Mouse (Mus musculus): Measurements from ENCODE around the gene Exoc3l4.

Gene Exoc3l4

DNA sequence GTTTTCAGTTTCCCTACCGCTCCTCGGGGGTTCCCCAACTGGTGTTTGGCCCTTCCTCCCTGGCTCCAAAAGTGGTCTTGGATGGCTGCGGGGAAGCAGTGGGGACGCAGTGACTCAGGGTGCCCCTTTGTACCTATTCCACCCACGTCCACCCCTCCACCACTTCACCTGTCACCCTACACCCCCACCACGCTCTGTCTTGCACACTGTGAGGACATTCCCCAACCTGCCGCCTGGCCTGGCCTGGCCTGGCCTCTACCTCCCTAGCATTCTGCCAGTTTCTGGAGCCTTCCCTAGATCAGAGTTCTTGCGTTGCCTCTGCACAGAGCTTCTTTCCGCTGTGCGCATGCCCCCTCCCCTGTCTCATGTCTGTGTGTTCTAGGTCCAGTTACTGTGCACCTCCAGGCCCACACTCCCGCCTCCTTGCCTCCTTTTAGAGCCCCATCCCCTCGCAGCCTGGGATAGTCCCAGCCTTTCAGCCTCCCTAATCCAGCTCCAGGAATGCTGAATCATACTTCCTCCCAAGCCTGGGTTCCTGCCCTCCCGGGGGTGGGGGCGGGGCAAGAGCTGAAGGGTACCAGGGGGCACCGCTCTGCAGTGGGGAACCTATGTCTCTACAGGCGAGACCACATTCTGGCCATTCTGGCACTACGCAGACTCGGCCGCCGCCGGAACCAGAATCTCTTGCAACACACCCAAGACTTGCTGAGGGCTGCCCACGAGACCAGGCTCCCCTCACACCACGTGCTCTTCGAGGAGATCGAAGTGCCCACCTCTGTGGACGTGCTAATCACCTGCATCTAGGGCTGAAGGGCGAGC is 13.4 kb downstream of the Exoc3l4 start:
- in situ Hi-C loops (cut with MboI; ENCODE audit: low pct_unique_long_range_greater_than_20kb in 1 of 2, low sequenced_read_pairs in 2 of 2, unreplicated experiment in 1 of 2) = no loop called here

DNA sequence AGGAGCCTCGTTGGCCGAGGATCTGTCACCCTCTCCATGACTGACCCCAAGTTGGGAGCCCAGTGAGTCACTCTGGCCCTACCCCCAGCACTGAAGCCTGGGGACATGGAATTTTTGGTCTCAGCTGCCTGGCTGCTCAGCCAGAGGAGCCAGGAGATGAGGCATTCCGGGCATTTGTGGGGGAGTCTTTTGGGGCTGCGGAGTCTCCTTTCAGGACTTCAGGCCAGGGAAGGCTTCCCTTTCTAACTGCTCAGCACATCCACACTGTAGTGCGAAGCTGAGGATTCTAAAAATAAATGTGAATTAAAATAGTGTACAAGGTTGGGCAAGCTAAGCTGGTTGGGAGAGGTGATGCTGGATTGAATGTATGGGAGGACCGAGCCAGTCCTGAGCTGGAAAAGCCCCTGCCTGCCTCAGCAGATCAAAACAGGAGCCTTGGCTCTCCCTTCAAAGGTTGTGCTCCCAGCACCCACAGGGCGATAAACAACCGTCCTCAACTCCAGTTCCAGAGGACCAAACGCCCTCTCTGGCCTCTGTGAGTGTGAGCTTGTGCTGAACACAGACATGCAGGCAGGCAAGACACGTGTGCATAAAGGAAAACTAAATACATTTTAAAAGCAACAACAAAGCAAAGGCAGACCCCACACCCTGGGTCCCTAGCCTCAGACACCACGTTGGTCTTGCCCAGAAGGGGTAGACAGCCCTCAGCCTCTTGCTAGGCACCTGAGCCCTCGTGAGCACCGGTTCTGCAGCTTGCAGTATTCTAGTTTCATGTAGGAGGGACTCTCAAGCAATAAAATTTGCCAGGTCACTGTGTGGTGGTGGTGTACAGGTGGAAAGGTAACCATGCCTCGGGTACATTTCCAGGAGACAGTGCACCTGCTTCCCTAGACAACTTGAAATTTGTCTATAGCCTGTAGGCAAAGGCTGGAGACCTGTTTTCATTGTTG is 14.3 kb downstream of the Exoc3l4 start:
- in situ Hi-C loops (cut with MboI; ENCODE audit: low pct_unique_long_range_greater_than_20kb in 1 of 2, low sequenced_read_pairs in 2 of 2, unreplicated experiment in 1 of 2) = no loop called here

DNA sequence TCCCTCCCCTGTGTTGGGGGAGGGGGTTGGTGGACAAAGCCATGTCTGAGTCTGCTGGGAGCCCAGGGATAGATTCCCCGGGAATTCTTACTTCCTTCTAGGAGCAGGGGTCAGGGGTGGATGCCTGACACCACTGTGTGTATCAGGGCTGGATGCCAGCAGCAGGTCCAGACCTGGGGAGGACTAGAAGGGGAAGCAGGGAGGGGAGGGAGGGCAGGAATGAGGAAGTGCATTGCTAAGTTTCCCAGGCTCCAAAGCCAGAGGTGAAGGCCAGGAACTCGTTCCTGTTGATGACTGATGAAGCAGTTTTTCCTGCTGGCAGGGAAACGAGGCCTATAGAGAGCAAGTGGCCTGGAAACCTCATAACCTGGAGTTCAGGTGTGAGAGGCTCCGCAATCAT is 15.3 kb downstream of the Exoc3l4 start:
- in situ Hi-C loops (cut with MboI; ENCODE audit: low pct_unique_long_range_greater_than_20kb in 1 of 2, low sequenced_read_pairs in 2 of 2, unreplicated experiment in 1 of 2) = no loop called here

DNA sequence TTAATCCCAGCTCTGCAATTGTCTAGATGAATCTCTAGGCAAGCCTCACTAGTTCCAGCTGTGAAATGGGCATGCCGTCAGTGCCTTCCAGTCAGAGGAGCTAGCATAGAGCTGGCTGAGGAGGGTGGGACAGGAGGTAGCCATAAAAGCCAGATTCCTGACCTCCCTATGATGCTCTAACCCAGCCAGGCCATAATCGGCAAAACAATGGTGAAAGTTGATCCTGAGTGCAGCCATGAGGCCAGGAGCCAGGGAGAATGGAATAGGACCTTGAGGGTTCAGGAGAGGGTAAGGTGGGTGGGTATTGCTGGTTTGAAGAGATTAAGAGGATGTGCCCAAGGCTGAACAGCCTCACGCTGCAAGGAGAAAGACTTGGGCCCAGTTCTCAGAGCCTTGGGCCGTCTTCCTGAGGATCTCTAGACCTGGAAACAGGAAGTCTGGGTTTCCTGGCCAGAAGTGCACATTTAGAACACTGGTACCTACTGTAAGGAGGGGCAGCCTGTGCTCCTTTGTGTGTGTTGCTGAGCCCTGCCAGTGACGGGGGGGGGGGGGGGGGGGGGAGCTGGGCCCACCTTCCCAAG is 16.0 kb downstream of the Exoc3l4 start:
- in situ Hi-C loops (cut with MboI; ENCODE audit: low pct_unique_long_range_greater_than_20kb in 1 of 2, low sequenced_read_pairs in 2 of 2, unreplicated experiment in 1 of 2) = no loop called here

- in situ Hi-C loops (cut with MboI; ENCODE audit: low pct_unique_long_range_greater_than_20kb in 1 of 2, low sequenced_read_pairs in 2 of 2, unreplicated experiment in 1 of 2) = no loop called here
Measured at GRCm38 (mm10) chr12:111434164-111434744, 17.4 kb downstream of the Exoc3l4 start.

GRCm38 (mm10) chr12:111434745-111435327 is 18.0 kb downstream of the Exoc3l4 start:
- in situ Hi-C loops (cut with MboI; ENCODE audit: low pct_unique_long_range_greater_than_20kb in 1 of 2, low sequenced_read_pairs in 2 of 2, unreplicated experiment in 1 of 2) = no loop called here

- in situ Hi-C loops (cut with MboI; ENCODE audit: low pct_unique_long_range_greater_than_20kb in 1 of 2, low sequenced_read_pairs in 2 of 2, unreplicated experiment in 1 of 2) = no loop called here
Measured at GRCm38 (mm10) chr12:111436170-111436569, 19.4 kb downstream of the Exoc3l4 start.

- in situ Hi-C loops (cut with MboI; ENCODE audit: low pct_unique_long_range_greater_than_20kb in 1 of 2, low sequenced_read_pairs in 2 of 2, unreplicated experiment in 1 of 2) = no loop called here
Measured at GRCm38 (mm10) chr12:111436640-111437039, 19.8 kb downstream of the Exoc3l4 start.

GRCm38 (mm10) chr12:111437222-111437900 is 20.5 kb downstream of the Exoc3l4 start:
- in situ Hi-C loops (cut with MboI; ENCODE audit: low pct_unique_long_range_greater_than_20kb in 1 of 2, low sequenced_read_pairs in 2 of 2, unreplicated experiment in 1 of 2) = no loop called here

DNA sequence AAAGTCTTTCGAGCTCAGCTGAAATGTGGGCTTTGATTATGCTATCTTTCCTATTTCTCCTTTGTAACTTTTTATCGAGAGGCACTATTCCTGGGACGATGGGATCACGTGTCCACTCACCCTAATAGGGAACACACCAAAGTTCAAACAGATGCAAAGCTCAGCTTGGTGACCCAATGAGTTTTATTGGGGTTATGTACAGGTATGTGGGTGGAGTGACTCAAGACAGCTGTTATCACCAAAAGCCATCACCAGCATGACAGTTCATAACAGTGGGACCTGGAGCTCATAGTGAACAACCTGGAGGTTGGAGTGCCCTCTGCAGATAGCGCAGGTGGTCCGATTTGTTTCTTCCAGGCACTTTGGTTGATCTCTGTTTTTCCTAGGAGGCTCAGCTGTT is 22.0 kb downstream of the Exoc3l4 start:
- in situ Hi-C loops (cut with MboI; ENCODE audit: low pct_unique_long_range_greater_than_20kb in 1 of 2, low sequenced_read_pairs in 2 of 2, unreplicated experiment in 1 of 2) = no loop called here

GRCm38 (mm10) chr12:111440701-111441373 is 24.0 kb downstream of the Exoc3l4 start:
- in situ Hi-C loops (cut with MboI; ENCODE audit: low pct_unique_long_range_greater_than_20kb in 1 of 2, low sequenced_read_pairs in 2 of 2, unreplicated experiment in 1 of 2) = no loop called here

DNA sequence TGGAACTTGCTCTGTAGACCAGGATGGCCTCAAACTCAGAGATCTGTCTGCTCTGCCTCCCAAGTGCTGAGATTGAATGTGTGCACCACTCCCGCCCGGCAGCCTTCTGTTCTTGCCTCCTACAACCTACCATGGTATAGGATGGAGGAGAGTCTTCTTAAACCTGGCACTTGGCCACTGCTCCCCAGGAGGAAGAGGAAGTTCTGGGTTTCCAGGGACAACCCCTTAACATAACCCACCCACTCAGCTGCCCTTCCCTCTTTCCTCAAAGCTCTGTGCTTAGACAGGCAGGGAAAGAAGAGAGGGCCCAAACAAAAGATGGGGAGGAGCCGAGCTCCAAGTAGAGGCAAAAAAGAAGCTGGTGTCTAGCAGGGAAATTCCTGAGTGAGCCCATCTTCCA is 24.7 kb downstream of the Exoc3l4 start:
- in situ Hi-C loops (cut with MboI; ENCODE audit: low pct_unique_long_range_greater_than_20kb in 1 of 2, low sequenced_read_pairs in 2 of 2, unreplicated experiment in 1 of 2) = no loop called here

DNA sequence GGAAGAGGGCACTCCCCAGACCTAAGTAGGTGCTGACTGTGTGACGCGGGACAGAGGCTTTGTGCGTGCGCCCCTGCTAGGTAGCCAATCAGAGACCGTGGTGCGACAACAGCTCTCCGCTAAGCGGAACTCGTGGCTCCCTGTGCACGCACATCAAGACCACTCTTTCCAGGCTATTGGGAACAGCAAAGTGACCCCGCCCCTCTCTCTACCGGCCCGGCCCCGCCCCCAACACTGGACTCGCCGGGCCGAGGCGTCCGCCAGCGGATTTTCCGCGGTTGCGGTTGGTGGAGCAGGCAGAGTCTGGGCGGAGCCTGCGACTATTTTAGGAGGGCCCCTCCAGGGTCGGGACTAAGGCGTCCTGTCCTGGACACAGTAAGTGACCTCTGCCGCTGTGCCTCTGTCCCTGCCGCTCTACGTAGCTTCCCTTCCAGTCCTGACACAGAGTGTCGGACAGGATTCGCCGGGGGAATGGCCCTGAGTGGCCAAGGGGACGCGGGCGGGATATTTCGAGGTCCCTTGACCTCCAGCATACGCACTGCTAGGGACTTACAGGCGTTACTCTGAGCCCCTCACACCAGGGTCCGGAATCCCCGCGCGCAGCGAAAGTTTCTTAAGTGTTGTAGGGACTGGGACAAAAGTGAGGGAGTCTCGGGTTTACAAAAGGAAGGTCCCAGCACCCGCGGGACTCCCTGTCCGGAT is 25.6 kb downstream of the Exoc3l4 start, which contains the start of gene Tnfaip2:
TSS of gene Tnfaip2 (plus strand) at position 161 of the 702 bp plus-strand sequence.
- in situ Hi-C loops (cut with MboI; ENCODE audit: low pct_unique_long_range_greater_than_20kb in 1 of 2, low sequenced_read_pairs in 2 of 2, unreplicated experiment in 1 of 2) = no loop called here

DNA sequence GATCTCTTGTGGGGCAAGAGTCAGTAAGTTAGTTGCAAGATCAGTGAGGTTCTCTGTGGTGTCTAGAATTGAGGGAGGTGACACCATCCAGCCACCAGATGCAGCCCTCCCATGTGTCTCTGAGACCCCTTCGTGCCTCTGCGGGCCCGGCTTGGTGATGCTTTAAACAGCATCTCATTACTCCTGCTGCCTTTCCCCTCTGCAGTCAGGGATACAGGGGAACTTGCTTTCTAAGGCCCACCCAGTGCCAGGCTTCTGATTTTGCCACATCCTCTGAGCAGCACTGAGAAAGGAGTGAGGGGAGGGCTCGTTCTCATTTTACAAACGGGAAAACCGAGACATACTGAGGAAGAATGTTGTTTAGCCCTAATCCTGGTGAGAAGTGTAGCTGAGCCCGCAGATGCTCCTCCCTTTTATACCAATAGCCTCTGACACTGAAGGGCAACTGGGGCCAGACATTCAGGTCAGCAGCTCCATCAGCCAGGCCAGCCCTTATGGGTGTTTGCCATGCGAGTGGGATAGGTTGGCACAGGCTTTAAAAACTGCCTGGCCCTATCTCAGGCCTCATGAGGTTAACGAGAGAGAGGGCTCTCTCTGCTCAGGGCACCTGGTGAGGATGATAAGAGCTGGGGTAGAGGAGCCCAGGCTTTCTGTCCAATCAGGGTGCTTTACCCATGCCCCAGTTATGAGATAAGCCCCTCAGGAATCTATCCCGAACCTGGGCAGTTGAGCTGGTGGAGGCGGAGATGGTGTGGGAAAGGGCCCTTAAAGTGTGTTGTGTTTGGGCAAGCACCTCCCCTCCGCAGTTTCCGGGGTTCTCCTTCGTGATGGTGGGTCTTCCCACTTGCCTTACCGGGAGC is 26.4 kb downstream of the Exoc3l4 start:
- in situ Hi-C loops (cut with MboI; ENCODE audit: low pct_unique_long_range_greater_than_20kb in 1 of 2, low sequenced_read_pairs in 2 of 2, unreplicated experiment in 1 of 2) = no loop called here

- in situ Hi-C loops (cut with MboI; ENCODE audit: low pct_unique_long_range_greater_than_20kb in 1 of 2, low sequenced_read_pairs in 2 of 2, unreplicated experiment in 1 of 2) = no loop called here
Measured at GRCm38 (mm10) chr12:111443921-111444831, 27.4 kb downstream of the Exoc3l4 start.
